Mouse (Mus musculus) heart, embryonic 15.5 days (tissue): ENCODE results near the gene Crtc2. TPM values are rescaled to one million over a fixed set of nuclear protein-coding genes. Genes with fewer than 3 reads are reported as not detected.

Experiments
- ATAC-seq: fragments of 200-750 bp; cut with Nextera tagmentation; replicated peaks from 2 replicates; pipeline ENCODE4 v1.8.0; 2017; ENCODE audit warnings: low read depth, moderate TSS enrichment; ENCODE audit not compliant: insufficient number of reproducible peaks, insufficient read depth, low FRiP score
- H3K27ac ChIP-seq: fragments of 300-500 bp; sonication (generic); 2 replicates; pipeline ENCODE4 v1.5.1; 2015; ENCODE audit warnings: mild to moderate bottlenecking, inconsistent platforms
- H3K27me3 ChIP-seq: fragments of 300-500 bp; sonication (generic); 2 replicates; pipeline ENCODE4 v1.6.1; 2015; ENCODE audit warnings: inconsistent platforms
- H3K36me3 ChIP-seq: fragments of 300-500 bp; sonication (generic); 2 replicates; pipeline ENCODE4 v1.6.1; 2015; ENCODE audit warnings: mild to moderate bottlenecking, inconsistent platforms
- H3K4me1 ChIP-seq: fragments of 300-500 bp; sonication (generic); replicated peaks from 2 replicates; pipeline ENCODE4 v1.6.1; 2015; ENCODE audit warnings: inconsistent platforms
- H3K4me2 ChIP-seq: fragments of 300-500 bp; sonication (generic); 2 replicates; pipeline ENCODE4 v1.6.1; 2015; ENCODE audit warnings: inconsistent platforms, mild to moderate bottlenecking, moderate library complexity
- H3K4me3 ChIP-seq: fragments of 300-500 bp; sonication (generic); 2 replicates; pipeline ENCODE4 v1.5.1; 2015; ENCODE audit warnings: mild to moderate bottlenecking, inconsistent platforms
- H3K9ac ChIP-seq: fragments of 300-500 bp; sonication (generic); 2 replicates; pipeline ENCODE4 v1.6.1; 2015; ENCODE audit warnings: mild to moderate bottlenecking, inconsistent platforms
- H3K9me3 ChIP-seq: fragments of 300-500 bp; sonication (generic); replicated peaks from 2 replicates; pipeline ENCODE4 v1.6.1; 2016; ENCODE audit warnings: inconsistent platforms
- WGBS: fragments of 180-500 bp; shearing (Covaris S2); methylation state at CpG from one replicate; pipeline ENCODE4 v1.1.7; 2015; ENCODE audit warnings: mixed read lengths; 5-methylcytosine and 5-hydroxymethylcytosine counted together
- polyA plus RNA-seq: library from polyadenylated mRNA; unstranded; fragments of >200 nt; fragmentation: Nextera tagmentation; extraction: Ambion mirVana; gene quantifications from 2 replicates; pipeline ENCODE4 v1.2.1, GENCODE M21; 2015

The Crtc2 gene
- polyA plus RNA-seq, 1 experiment from 2014 or later: 10.8 TPM

DNA sequence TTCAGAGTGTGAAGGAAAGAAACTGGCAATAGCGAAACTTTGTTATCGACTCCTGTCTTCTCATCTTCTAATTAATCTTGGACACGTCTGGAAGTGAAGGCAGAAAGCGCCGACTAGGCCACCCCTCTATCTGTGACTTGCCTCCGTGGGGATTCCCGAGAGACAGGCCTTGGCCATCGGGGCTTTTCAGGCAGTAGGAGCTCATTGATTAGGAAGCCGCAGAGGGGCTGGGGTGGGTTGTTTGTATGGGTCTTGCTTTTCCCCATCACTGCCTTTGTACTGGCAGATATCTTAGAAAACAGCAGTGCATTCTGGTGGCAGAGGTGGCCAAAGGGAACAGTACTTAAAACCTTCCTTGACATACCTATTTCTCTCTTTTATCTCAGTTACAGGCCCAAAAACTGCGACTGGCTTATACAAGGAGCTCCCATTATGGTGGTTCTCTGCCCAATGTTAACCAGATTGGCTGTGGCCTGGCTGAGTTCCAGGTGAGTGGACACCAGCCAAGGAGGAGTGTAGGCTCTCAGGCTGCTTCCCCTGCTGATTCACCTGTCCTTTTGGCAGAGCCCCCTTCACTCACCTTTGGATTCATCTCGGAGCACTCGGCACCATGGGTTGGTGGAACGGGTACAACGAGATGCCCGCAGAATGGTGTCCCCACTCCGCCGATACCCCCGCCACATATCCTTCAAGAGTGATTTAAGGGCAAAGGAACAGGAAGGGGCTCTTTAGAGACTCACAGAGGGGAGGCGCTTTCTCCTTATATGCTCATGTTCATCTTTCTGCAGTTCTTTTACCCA, 3.0 kb downstream of the Crtc2 start:
- Histone ChIP-seq H3K36me3 (peaks cover 43% of the 10 kb centered on the region), H3K27me3 (no peaks in the 10 kb centered on the region), H3K4me2 (no peak overlapping the region), H3K4me3 (no peak overlapping the region), H3K9ac (no peak overlapping the region), H3K4me1 (peaks cover 14% of the 10 kb centered on the region), H3K27ac (no peak overlapping the region), H3K9me3 (no peaks in the 10 kb centered on the region)
- no peak for ATAC-seq
- WGBS: 88% methylated on average over 19 of the region's 19 CpGs

GRCm38 (mm10) chr3:90258521-90258920, 4.6 kb downstream of the Crtc2 start:
- H3K9me3 ChIP-seq: no peaks in the 10 kb centered on the region
- no peak overlapping the region for H3K4me2 ChIP-seq
- no peak overlapping the region for H3K9ac ChIP-seq
- H3K4me1 ChIP-seq: peaks cover 11% of the 10 kb centered on the region
- ATAC-seq: no peak
- no peak overlapping the region for H3K27ac ChIP-seq
- H3K4me3 ChIP-seq: no peak overlapping the region
- H3K27me3 ChIP-seq: no peaks in the 10 kb centered on the region
- WGBS: 85% methylated on average over 4 of the region's 4 CpGs
- peaks cover 59% of the 10 kb centered on the region for H3K36me3 ChIP-seq

- Histone ChIP-seq H3K27ac (no peak overlapping the region), H3K9ac (no peak overlapping the region), H3K4me1 (peaks cover 20% of the 10 kb centered on the region), H3K27me3 (no peaks in the 10 kb centered on the region), H3K4me3 (no peak overlapping the region), H3K36me3 (peaks cover 55% of the 10 kb centered on the region), H3K4me2 (no peak overlapping the region), H3K9me3 (no peaks in the 10 kb centered on the region)
- ATAC-seq: no peak
- 87% methylated on average over 5 of the region's 5 CpGs for WGBS
These were observed 9.3 kb downstream of the Crtc2 start for GRCm38 (mm10) chr3:90263121-90263771.

- H3K9me3 ChIP-seq: no peaks in the 10 kb centered on the region
- peak overlapping the region; percentile 100; the same call in 1 of the 2 replicates for H3K27ac ChIP-seq
- no peak for ATAC-seq
- peak overlapping the region; percentile 79 for H3K4me3 ChIP-seq
- peaks cover 41% of the 10 kb centered on the region for H3K36me3 ChIP-seq
- H3K4me2 ChIP-seq: peak overlapping the region; percentile 89
- peaks cover 20% of the 10 kb centered on the region for H3K4me1 ChIP-seq
- 32% methylated on average over 10 of the region's 10 CpGs for WGBS
- H3K27me3 ChIP-seq: no peaks in the 10 kb centered on the region
- H3K9ac ChIP-seq: peak overlapping the region; percentile 88
These were observed 10.7 kb downstream of the Crtc2 start for GRCm38 (mm10) chr3:90264687-90265033.

GRCm38 (mm10) chr3:90265034-90265931, 11.3 kb downstream of the Crtc2 start, which contains the start of gene Dennd4b:
Dennd4b (plus strand) TSS chr3:90265185.
- under 1% methylated on average over 70 of the region's 87 CpGs for WGBS
- Histone ChIP-seq H3K27ac (peak within 1 kb of the TSS; percentile 100), H3K36me3 (peaks cover 34% of the 10 kb centered on the region), H3K9ac (peak within 1 kb of the TSS; percentile 88), H3K4me2 (peak within 1 kb of the TSS; percentile 89), H3K9me3 (no peaks in the 10 kb centered on the region), H3K4me3 (peak within 1 kb of the TSS; percentile 79), H3K27me3 (no peaks in the 10 kb centered on the region), H3K4me1 (peaks cover 20% of the 10 kb centered on the region)
- peak; percentile 90 for ATAC-seq

GRCm38 (mm10) chr3:90265932-90266741, 12.2 kb downstream of the Crtc2 start:
- H3K9me3 ChIP-seq: no peaks in the 10 kb centered on the region
- peaks cover 32% of the 10 kb centered on the region for H3K36me3 ChIP-seq
- no peaks in the 10 kb centered on the region for H3K27me3 ChIP-seq
- WGBS: 14% methylated on average over 16 of the region's 16 CpGs
- H3K9ac ChIP-seq: peak overlapping the region; percentile 88
- H3K4me1 ChIP-seq: peaks cover 20% of the 10 kb centered on the region
- H3K4me2 ChIP-seq: peak overlapping the region; percentile 89
- ATAC-seq: peak; percentile 48
- peak overlapping the region; percentile 79 for H3K4me3 ChIP-seq
- H3K27ac ChIP-seq: peak overlapping the region; percentile 100

GRCm38 (mm10) chr3:90266901-90267775, 13.2 kb downstream of the Crtc2 start:
- H3K4me3 ChIP-seq: peak overlapping the region; percentile 79
- H3K27me3 ChIP-seq: no peaks in the 10 kb centered on the region
- peak overlapping the region; percentile 89 for H3K4me2 ChIP-seq
- peak overlapping the region; percentile 100 for H3K27ac ChIP-seq
- H3K9ac ChIP-seq: no peak overlapping the region
- H3K9me3 ChIP-seq: no peaks in the 10 kb centered on the region
- H3K4me1 ChIP-seq: peaks cover 20% of the 10 kb centered on the region
- 92% methylated on average over 20 of the region's 20 CpGs for WGBS
- ATAC-seq: no peak
- H3K36me3 ChIP-seq: peaks cover 32% of the 10 kb centered on the region

GRCm38 (mm10) chr3:90268190-90268589, 14.2 kb downstream of the Crtc2 start:
- peaks cover 20% of the 10 kb centered on the region for H3K4me1 ChIP-seq
- no peak overlapping the region for H3K4me2 ChIP-seq
- no peaks in the 10 kb centered on the region for H3K9me3 ChIP-seq
- H3K4me3 ChIP-seq: no peak overlapping the region
- no peak overlapping the region for H3K9ac ChIP-seq
- H3K27me3 ChIP-seq: no peaks in the 10 kb centered on the region
- H3K27ac ChIP-seq: no peak overlapping the region
- 93% methylated on average over 11 of the region's 11 CpGs for WGBS
- peaks cover 30% of the 10 kb centered on the region for H3K36me3 ChIP-seq
- ATAC-seq: no peak

- H3K36me3 ChIP-seq: peaks cover 30% of the 10 kb centered on the region; the same call in 1 of the 2 replicates
These were observed 15.0 kb downstream of the Crtc2 start for GRCm38 (mm10) chr3:90268971-90269370.

DNA sequence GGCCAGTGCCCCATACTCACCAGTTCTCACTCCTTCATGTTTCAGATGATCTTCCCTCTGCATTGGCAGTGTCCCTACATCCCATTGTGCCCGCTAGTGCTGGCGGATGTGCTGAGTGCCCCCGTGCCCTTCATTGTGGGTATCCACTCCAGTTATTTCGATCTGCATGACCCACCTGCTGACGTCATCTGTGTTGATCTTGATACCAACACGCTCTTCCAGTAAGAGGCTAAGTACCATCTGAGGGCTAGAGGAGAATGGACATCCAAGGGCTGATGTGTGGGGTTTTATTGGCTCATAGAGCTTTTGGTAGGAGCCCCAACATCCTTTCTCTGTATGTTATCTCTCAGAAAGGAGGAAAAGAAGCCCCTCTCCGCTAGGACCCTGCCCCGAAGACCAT, 16.8 kb downstream of the Crtc2 start:
- Histone ChIP-seq H3K9ac (no peak overlapping the region), H3K9me3 (no peaks in the 10 kb centered on the region), H3K36me3 (peaks cover 38% of the 10 kb centered on the region), H3K4me3 (no peak overlapping the region), H3K27ac (no peak overlapping the region), H3K4me2 (no peak overlapping the region), H3K27me3 (no peaks in the 10 kb centered on the region), H3K4me1 (peaks cover 18% of the 10 kb centered on the region)
- 89% methylated on average over 8 of the region's 8 CpGs for WGBS
- ATAC-seq: no peak

More at GRCm38 (mm10) chr3:90268971-90269370, 15.0 kb downstream of the Crtc2 start:
- no peak overlapping the region for H3K4me3 ChIP-seq
- no peak overlapping the region for H3K27ac ChIP-seq
- no peak overlapping the region for H3K9ac ChIP-seq
- WGBS: 84% methylated on average over 16 of the region's 16 CpGs
- no peak for ATAC-seq
- H3K4me1 ChIP-seq: peaks cover 20% of the 10 kb centered on the region
- no peaks in the 10 kb centered on the region for H3K27me3 ChIP-seq
- no peak overlapping the region for H3K4me2 ChIP-seq
- H3K9me3 ChIP-seq: no peaks in the 10 kb centered on the region
